Mouse (Mus musculus): ENCODE results near the gene Tmem233. TPM values are rescaled to one million over a fixed set of nuclear protein-coding genes. Genes with fewer than 3 reads are reported as not detected.

The Tmem233 gene
- polyA plus RNA-seq, 1 experiment from 2014 or later, result not detected

DNA sequence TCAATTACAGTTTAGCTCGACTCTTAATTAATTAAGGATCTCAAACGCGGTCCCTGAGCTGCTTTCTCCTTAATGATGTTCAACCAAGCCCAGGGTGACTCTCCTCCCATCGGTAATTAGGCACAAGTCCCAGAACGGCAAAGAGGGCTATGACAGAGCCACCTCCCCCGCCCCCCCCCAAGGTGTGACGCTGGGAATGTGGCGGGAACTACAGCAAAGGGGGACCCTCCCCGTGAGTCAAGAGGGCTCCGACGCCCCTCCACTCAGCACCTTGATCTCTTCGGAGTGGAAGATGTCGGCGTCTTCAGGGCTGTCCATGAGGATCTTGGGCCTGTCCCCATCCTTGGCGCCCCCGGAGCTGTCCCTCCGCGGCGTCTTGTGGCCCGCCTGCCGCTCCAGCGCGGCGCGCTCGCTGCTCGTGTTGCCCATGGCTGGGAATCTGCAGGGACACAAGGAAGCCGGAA lies 59.2 kb downstream of the Tmem233 start:
- H3K36me3 ChIP-seq (ENCODE audit: control insufficient read depth, insufficient read depth, low read length), result peaks cover 8% of the 10 kb centered on the region
- WGBS, result under 1% methylated on average over 25 of the region's 28 CpGs
- peak overlapping the region; percentile 79 for H3K27ac ChIP-seq (ENCODE audit: low read depth, low read length)
- H3K4me3 ChIP-seq (ENCODE audit: low read depth, low read length), result peak overlapping the region; percentile 65
- H3K27me3 ChIP-seq (ENCODE audit: control insufficient read depth, insufficient read depth, low read length), result no peaks in the 10 kb centered on the region
- peaks cover 4% of the 10 kb centered on the region; the same call in 1 of the 2 replicates for H3K4me1 ChIP-seq (replicated peaks; ENCODE audit: control insufficient read depth, insufficient read depth, low read length)
- ATAC-seq (replicated peaks; ENCODE audit: low FRiP score) (peak; percentile 77), DNase-seq (ENCODE audit: low spot score) (peak; percentile 85)
- no peaks in the 10 kb centered on the region for H3K9me3 ChIP-seq (ENCODE audit: control insufficient read depth, low read length)
- H3K9ac ChIP-seq (ENCODE audit: low read length), result peak overlapping the region; percentile 81
- peak overlapping the region; percentile 80 for H3K4me2 ChIP-seq (ENCODE audit: low read depth, low read length, severe bottlenecking)

GRCm38 (mm10) chr5:116023251-116023661 lies 59.8 kb downstream of the Tmem233 start:
- peak overlapping the region; percentile 79; the same call in 1 of the 2 replicates for H3K27ac ChIP-seq (ENCODE audit: low read depth, low read length)

GRCm38 (mm10) chr5:116022658-116023200 lies 60.3 kb downstream of the Tmem233 start:
- no peaks in the 10 kb centered on the region for H3K27me3 ChIP-seq (ENCODE audit: control insufficient read depth, insufficient read depth, low read length)
- H3K4me3 ChIP-seq (ENCODE audit: low read depth, low read length), result peak overlapping the region; percentile 65
- peaks cover 8% of the 10 kb centered on the region for H3K36me3 ChIP-seq (ENCODE audit: control insufficient read depth, insufficient read depth, low read length)
- peak overlapping the region; percentile 81 for H3K9ac ChIP-seq (ENCODE audit: low read length)
- no peaks in the 10 kb centered on the region for H3K9me3 ChIP-seq (ENCODE audit: control insufficient read depth, low read length)
- H3K4me2 ChIP-seq (ENCODE audit: low read depth, low read length, severe bottlenecking), result peak overlapping the region; percentile 80
- no peak for ATAC-seq (replicated peaks; ENCODE audit: low FRiP score)
- H3K27ac ChIP-seq (ENCODE audit: low read depth, low read length), result no peak overlapping the region
- WGBS, result 87% methylated on average over 7 of the region's 7 CpGs
- DNase-seq (ENCODE audit: low spot score), result no peak
- H3K4me1 ChIP-seq (replicated peaks; ENCODE audit: control insufficient read depth, insufficient read depth, low read length), result peaks cover 4% of the 10 kb centered on the region; the same call in 1 of the 2 replicates

More at GRCm38 (mm10) chr5:116023251-116023661, 59.8 kb downstream of the Tmem233 start:
- H3K9me3 ChIP-seq (ENCODE audit: control insufficient read depth, low read length), result no peaks in the 10 kb centered on the region
- no peaks in the 10 kb centered on the region for H3K27me3 ChIP-seq (ENCODE audit: control insufficient read depth, insufficient read depth, low read length)
- H3K4me2 ChIP-seq (ENCODE audit: low read depth, low read length, severe bottlenecking), result peak overlapping the region; percentile 80
- ATAC-seq (replicated peaks; ENCODE audit: low FRiP score), result no peak; the same call in 1 of the 2 replicates
- WGBS, result 17% methylated on average over 8 of the region's 8 CpGs
- H3K4me1 ChIP-seq (replicated peaks; ENCODE audit: control insufficient read depth, insufficient read depth, low read length), result peaks cover 4% of the 10 kb centered on the region; the same call in 1 of the 2 replicates
- peak overlapping the region; percentile 81 for H3K9ac ChIP-seq (ENCODE audit: low read length)
- peaks cover 8% of the 10 kb centered on the region for H3K36me3 ChIP-seq (ENCODE audit: control insufficient read depth, insufficient read depth, low read length)
- no peak for DNase-seq (ENCODE audit: low spot score)
- H3K4me3 ChIP-seq (ENCODE audit: low read depth, low read length), result peak overlapping the region; percentile 65

- Histone ChIP-seq H3K4me3 (ENCODE audit: low read depth, low read length) (no peak overlapping the region), H3K9me3 (ENCODE audit: control insufficient read depth, low read length) (no peaks in the 10 kb centered on the region), H3K4me1 (replicated peaks; ENCODE audit: control insufficient read depth, insufficient read depth, low read length) (peaks cover 4% of the 10 kb centered on the region; the same call in 1 of the 2 replicates), H3K27ac (ENCODE audit: low read depth, low read length) (no peak overlapping the region), H3K9ac (ENCODE audit: low read length) (no peak overlapping the region), H3K27me3 (ENCODE audit: control insufficient read depth, insufficient read depth, low read length) (no peaks in the 10 kb centered on the region), H3K4me2 (ENCODE audit: low read depth, low read length, severe bottlenecking) (0 out of 2 replicates have a peak overlapping the region, but pooled peaks have one; percentile 8), H3K36me3 (ENCODE audit: control insufficient read depth, insufficient read depth, low read length) (peaks cover 12% of the 10 kb centered on the region)
- 96% methylated on average over 12 of the region's 12 CpGs for WGBS
- no peak for DNase-seq (ENCODE audit: low spot score)
- no peak for ATAC-seq (replicated peaks; ENCODE audit: low FRiP score)
These were observed 60.9 kb downstream of the Tmem233 start for GRCm38 (mm10) chr5:116022131-116022530.

GRCm38 (mm10) chr5:116021552-116021951 lies 61.5 kb downstream of the Tmem233 start:
- Histone ChIP-seq H3K27ac (ENCODE audit: low read depth, low read length) (no peak overlapping the region), H3K9ac (ENCODE audit: low read length) (no peak overlapping the region), H3K4me3 (ENCODE audit: low read depth, low read length) (no peak overlapping the region), H3K4me2 (ENCODE audit: low read depth, low read length, severe bottlenecking) (no peak overlapping the region), H3K4me1 (replicated peaks; ENCODE audit: control insufficient read depth, insufficient read depth, low read length) (peaks cover 4% of the 10 kb centered on the region; the same call in 1 of the 2 replicates), H3K9me3 (ENCODE audit: control insufficient read depth, low read length) (no peaks in the 10 kb centered on the region), H3K27me3 (ENCODE audit: control insufficient read depth, insufficient read depth, low read length) (no peaks in the 10 kb centered on the region), H3K36me3 (ENCODE audit: control insufficient read depth, insufficient read depth, low read length) (peaks cover 14% of the 10 kb centered on the region)
- DNase-seq (ENCODE audit: low spot score) (no peak), ATAC-seq (replicated peaks; ENCODE audit: low FRiP score) (no peak)
- WGBS, result 90% methylated on average over 14 of the region's 14 CpGs

- Histone ChIP-seq H3K27me3 (ENCODE audit: control insufficient read depth, insufficient read depth, low read length) (no peaks in the 10 kb centered on the region), H3K4me1 (replicated peaks; ENCODE audit: control insufficient read depth, insufficient read depth, low read length) (peaks cover 4% of the 10 kb centered on the region; the same call in 1 of the 2 replicates), H3K27ac (ENCODE audit: low read depth, low read length) (no peak overlapping the region), H3K9ac (ENCODE audit: low read length) (no peak overlapping the region), H3K9me3 (ENCODE audit: control insufficient read depth, low read length) (no peaks in the 10 kb centered on the region), H3K36me3 (ENCODE audit: control insufficient read depth, insufficient read depth, low read length) (peaks cover 25% of the 10 kb centered on the region), H3K4me2 (ENCODE audit: low read depth, low read length, severe bottlenecking) (no peak overlapping the region), H3K4me3 (ENCODE audit: low read depth, low read length) (no peak overlapping the region)
- no peak for ATAC-seq (replicated peaks; ENCODE audit: low FRiP score)
- DNase-seq (ENCODE audit: low spot score), result no peak
- 86% methylated on average over 11 of the region's 11 CpGs for WGBS
These were observed 63.7 kb downstream of the Tmem233 start for GRCm38 (mm10) chr5:116019371-116019770.

GRCm38 (mm10) chr5:116018784-116019183 lies 64.3 kb downstream of the Tmem233 start:
- Histone ChIP-seq H3K27me3 (ENCODE audit: control insufficient read depth, insufficient read depth, low read length) (no peaks in the 10 kb centered on the region), H3K9me3 (ENCODE audit: control insufficient read depth, low read length) (no peaks in the 10 kb centered on the region), H3K36me3 (ENCODE audit: control insufficient read depth, insufficient read depth, low read length) (peaks cover 29% of the 10 kb centered on the region), H3K4me3 (ENCODE audit: low read depth, low read length) (no peak overlapping the region), H3K4me1 (replicated peaks; ENCODE audit: control insufficient read depth, insufficient read depth, low read length) (peaks cover 4% of the 10 kb centered on the region; the same call in 1 of the 2 replicates), H3K9ac (ENCODE audit: low read length) (no peak overlapping the region), H3K27ac (ENCODE audit: low read depth, low read length) (no peak overlapping the region), H3K4me2 (ENCODE audit: low read depth, low read length, severe bottlenecking) (no peak overlapping the region)
- WGBS, result 89% methylated on average over 6 of the region's 6 CpGs
- ATAC-seq (replicated peaks; ENCODE audit: low FRiP score), result no peak
- no peak for DNase-seq (ENCODE audit: low spot score)

GRCm38 (mm10) chr5:116018196-116018595 lies 64.8 kb downstream of the Tmem233 start:
- H3K27me3 ChIP-seq (ENCODE audit: control insufficient read depth, insufficient read depth, low read length), result no peaks in the 10 kb centered on the region
- H3K36me3 ChIP-seq (ENCODE audit: control insufficient read depth, insufficient read depth, low read length), result peaks cover 33% of the 10 kb centered on the region
- no peak overlapping the region for H3K4me2 ChIP-seq (ENCODE audit: low read depth, low read length, severe bottlenecking)
- ATAC-seq (replicated peaks; ENCODE audit: low FRiP score) (no peak), DNase-seq (ENCODE audit: low spot score) (no peak)
- no peak overlapping the region for H3K4me3 ChIP-seq (ENCODE audit: low read depth, low read length)
- peaks cover 2% of the 10 kb centered on the region; the same call in 1 of the 2 replicates for H3K4me1 ChIP-seq (replicated peaks; ENCODE audit: control insufficient read depth, insufficient read depth, low read length)
- no peak overlapping the region for H3K27ac ChIP-seq (ENCODE audit: low read depth, low read length)
- H3K9ac ChIP-seq (ENCODE audit: low read length), result no peak overlapping the region
- WGBS, result 88% methylated on average over 9 of the region's 9 CpGs
- no peaks in the 10 kb centered on the region for H3K9me3 ChIP-seq (ENCODE audit: control insufficient read depth, low read length)

DNA sequence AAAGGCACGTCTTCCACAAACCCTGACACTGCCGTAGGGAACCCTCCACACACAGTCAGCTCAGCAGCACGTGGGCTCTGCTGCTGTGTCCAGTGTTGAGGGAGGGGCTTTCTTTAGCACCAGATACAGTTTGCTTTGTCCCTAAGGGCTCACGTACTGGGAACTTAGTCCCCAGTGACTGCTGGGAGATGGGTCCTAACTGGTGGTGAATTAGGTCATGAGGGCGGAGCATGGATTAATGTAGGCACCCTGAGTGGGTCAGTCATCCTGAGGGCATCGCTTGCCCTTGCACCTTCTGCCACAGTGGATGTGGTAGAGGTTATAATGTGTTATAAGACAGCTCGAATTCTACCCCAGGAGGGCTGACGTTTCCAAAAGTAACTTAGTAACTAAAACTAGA lies 65.7 kb downstream of the Tmem233 start:
- ATAC-seq (replicated peaks; ENCODE audit: low FRiP score) (no peak), DNase-seq (ENCODE audit: low spot score) (no peak)
- WGBS, result 93% methylated on average over 8 of the region's 8 CpGs
- Histone ChIP-seq H3K4me2 (ENCODE audit: low read depth, low read length, severe bottlenecking) (no peak overlapping the region), H3K9me3 (ENCODE audit: control insufficient read depth, low read length) (no peaks in the 10 kb centered on the region), H3K4me3 (ENCODE audit: low read depth, low read length) (no peak overlapping the region), H3K27me3 (ENCODE audit: control insufficient read depth, insufficient read depth, low read length) (no peaks in the 10 kb centered on the region), H3K4me1 (replicated peaks; ENCODE audit: control insufficient read depth, insufficient read depth, low read length) (no peaks in the 10 kb centered on the region), H3K36me3 (ENCODE audit: control insufficient read depth, insufficient read depth, low read length) (peaks cover 34% of the 10 kb centered on the region), H3K9ac (ENCODE audit: low read length) (no peak overlapping the region), H3K27ac (ENCODE audit: low read depth, low read length) (no peak overlapping the region)
